Mouse (Mus musculus) ovary, postnatal 10 days (tissue): ENCODE data around the gene Ephx4.

Source experiments
- DNase-seq: peaks from one replicate; pipeline ENCODE4 v3.0.0; 2022; ENCODE audit warnings: low spot score

The Ephx4 gene

GRCm38 (mm10) chr5:107434001-107434400 lies 31.5 kb downstream of the Ephx4 start:
- DNase-seq, result no peak

- DNase-seq, result no peak
These were observed 33.6 kb downstream of the Ephx4 start for GRCm38 (mm10) chr5:107436185-107436584.

GRCm38 (mm10) chr5:107436587-107437209 lies 34.2 kb downstream of the Ephx4 start:
- no peak for DNase-seq

- peak; percentile 84 for DNase-seq
These were observed 35.1 kb downstream of the Ephx4 start, which contains the start of gene Btbd8 for GRCm38 (mm10) chr5:107437464-107438281. Gene Btbd8, plus strand, starts transcription at chr5:107437997.

- no peak for DNase-seq
These were observed 35.8 kb downstream of the Ephx4 start for GRCm38 (mm10) chr5:107438353-107438752.

- DNase-seq, result no peak
These were observed 39.3 kb downstream of the Ephx4 start for GRCm38 (mm10) chr5:107441881-107442280.

- no peak for DNase-seq
These were observed 41.7 kb downstream of the Ephx4 start for GRCm38 (mm10) chr5:107444251-107444650.

- DNase-seq, result no peak
These were observed 45.4 kb downstream of the Ephx4 start for GRCm38 (mm10) chr5:107447977-107448376.

- DNase-seq, result no peak
These were observed 46.2 kb downstream of the Ephx4 start for GRCm38 (mm10) chr5:107448784-107449183.

- no peak for DNase-seq
These were observed 47.1 kb downstream of the Ephx4 start for GRCm38 (mm10) chr5:107449620-107450019.

GRCm38 (mm10) chr5:107450299-107450698 lies 47.8 kb downstream of the Ephx4 start:
- no peak for DNase-seq

- no peak for DNase-seq
These were observed 59.9 kb downstream of the Ephx4 start for GRCm38 (mm10) chr5:107462147-107463076.

GRCm38 (mm10) chr5:107466501-107466900 lies 64.0 kb downstream of the Ephx4 start:
- DNase-seq, result no peak

- no peak for DNase-seq
These were observed 64.6 kb downstream of the Ephx4 start for GRCm38 (mm10) chr5:107467098-107467497.

GRCm38 (mm10) chr5:107470600-107471329 lies 68.2 kb downstream of the Ephx4 start:
- DNase-seq, result no peak
